Mouse (Mus musculus) forebrain, embryonic 11.5 days (tissue): ENCODE results near the gene Myo10. TPM values are rescaled to one million over a fixed set of nuclear protein-coding genes. Genes with fewer than 3 reads are reported as not detected.

Experiments
- ATAC-seq: fragments of 200-750 bp; cut with Nextera tagmentation; replicated peaks from 2 replicates; pipeline ENCODE4 v1.8.0; 2017; ENCODE audit warnings: moderate TSS enrichment; ENCODE audit not compliant: low FRiP score
- DNase-seq: peaks from one replicate; pipeline ENCODE4 v3.0.0-alpha.2; 2017; ENCODE audit warnings: low spot score
- H3K27ac ChIP-seq: fragments of 300-500 bp; sonication (generic); 2 replicates; pipeline ENCODE4 v1.5.1; 2014; ENCODE audit warnings: low read depth, low read length
- H3K27me3 ChIP-seq: fragments of 300-500 bp; sonication (generic); 2 replicates; pipeline ENCODE4 v1.6.1; 2014; ENCODE audit warnings: mild to moderate bottlenecking, low read length, mixed read lengths; ENCODE audit not compliant: control insufficient read depth, insufficient read depth
- H3K36me3 ChIP-seq: fragments of 300-500 bp; sonication (generic); 2 replicates; pipeline ENCODE4 v1.6.1; 2014; ENCODE audit warnings: mild to moderate bottlenecking, low read length, moderate library complexity, mixed read lengths; ENCODE audit not compliant: control insufficient read depth, insufficient read depth
- H3K4me1 ChIP-seq: fragments of 300-500 bp; sonication (generic); replicated peaks from 2 replicates; pipeline ENCODE4 v1.6.1; 2014; ENCODE audit warnings: low read length, mixed read lengths; ENCODE audit not compliant: control insufficient read depth, insufficient read depth
- H3K4me2 ChIP-seq: fragments of 300-500 bp; sonication (generic); 2 replicates; pipeline ENCODE4 v1.6.1; 2014; ENCODE audit warnings: low read depth, mild to moderate bottlenecking, low read length, moderate library complexity, mixed read lengths; ENCODE audit not compliant: severe bottlenecking
- H3K4me3 ChIP-seq: fragments of 300-500 bp; sonication (generic); 2 replicates; pipeline ENCODE4 v1.5.1; 2014; ENCODE audit warnings: low read depth, low read length
- H3K9ac ChIP-seq: fragments of 300-500 bp; sonication (generic); 2 replicates; pipeline ENCODE4 v1.6.1; 2014; ENCODE audit warnings: low read length
- H3K9me3 ChIP-seq: fragments of 300-500 bp; sonication (generic); 2 replicates; pipeline ENCODE4 v1.6.1; 2016; ENCODE audit warnings: low read length, mixed read lengths; ENCODE audit not compliant: control insufficient read depth
- WGBS: fragments of 180-500 bp; shearing (Covaris S2); extraction: QIAGEN DNeasy Blood & Tissue Kit; methylation state at CpG from one replicate; pipeline ENCODE4 v1.1.7; 2014; 5-methylcytosine and 5-hydroxymethylcytosine counted together
- polyA plus RNA-seq: library from polyadenylated mRNA; unstranded; fragments of >200 nt; fragmentation: Nextera tagmentation; extraction: Ambion mirVana; gene quantifications from 2 replicates; pipeline ENCODE4 v1.2.1, GENCODE M21; 2014

Gene Myo10
- polyA plus RNA-seq, 1 experiment from 2014 or later, result 72.6 TPM

GRCm38 (mm10) chr15:25808677-25809460 is 186.5 kb downstream of the Myo10 start:
- no peak for ATAC-seq
- H3K9me3 ChIP-seq, result no peaks in the 10 kb centered on the region
- peaks cover 53% of the 10 kb centered on the region for H3K36me3 ChIP-seq
- H3K4me1 ChIP-seq, result no peaks in the 10 kb centered on the region
- H3K27me3 ChIP-seq, result no peaks in the 10 kb centered on the region
- WGBS, result 92% methylated on average over 20 of the region's 20 CpGs
- H3K4me3 ChIP-seq, result no peak overlapping the region
- no peak for DNase-seq
- H3K27ac ChIP-seq, result no peak overlapping the region
- no peak overlapping the region for H3K4me2 ChIP-seq
- no peak overlapping the region for H3K9ac ChIP-seq

GRCm38 (mm10) chr15:25809669-25810068 is 187.3 kb downstream of the Myo10 start:
- H3K36me3 ChIP-seq, result peaks cover 52% of the 10 kb centered on the region

GRCm38 (mm10) chr15:25811834-25812250 is 189.5 kb downstream of the Myo10 start:
- peaks cover 49% of the 10 kb centered on the region for H3K36me3 ChIP-seq
- H3K9ac ChIP-seq, result no peak overlapping the region

More at GRCm38 (mm10) chr15:25809669-25810068, 187.3 kb downstream of the Myo10 start:
- H3K27ac ChIP-seq, result no peak overlapping the region
- no peak overlapping the region for H3K4me2 ChIP-seq
- no peak overlapping the region for H3K4me3 ChIP-seq
- H3K9me3 ChIP-seq, result no peaks in the 10 kb centered on the region; the same call in 1 of the 2 replicates
- 95% methylated on average over 6 of the region's 6 CpGs for WGBS
- no peaks in the 10 kb centered on the region for H3K4me1 ChIP-seq
- H3K9ac ChIP-seq, result no peak overlapping the region
- ATAC-seq (no peak), DNase-seq (no peak)
- no peaks in the 10 kb centered on the region for H3K27me3 ChIP-seq

GRCm38 (mm10) chr15:25812479-25812878 is 190.2 kb downstream of the Myo10 start:
- H3K4me1 ChIP-seq, result no peaks in the 10 kb centered on the region
- H3K4me3 ChIP-seq, result no peak overlapping the region
- DNase-seq (no peak), ATAC-seq (no peak)
- no peak overlapping the region for H3K9ac ChIP-seq
- no peak overlapping the region for H3K27ac ChIP-seq
- peaks cover 45% of the 10 kb centered on the region for H3K36me3 ChIP-seq
- no peaks in the 10 kb centered on the region; the same call in 1 of the 2 replicates for H3K9me3 ChIP-seq
- H3K27me3 ChIP-seq, result no peaks in the 10 kb centered on the region
- 84% methylated on average over 12 of the region's 12 CpGs for WGBS
- no peak overlapping the region for H3K4me2 ChIP-seq

More at GRCm38 (mm10) chr15:25811834-25812250, 189.5 kb downstream of the Myo10 start:
- Histone ChIP-seq H3K4me1 (no peaks in the 10 kb centered on the region), H3K27ac (no peak overlapping the region), H3K9me3 (no peaks in the 10 kb centered on the region; the same call in 1 of the 2 replicates), H3K4me3 (no peak overlapping the region), H3K27me3 (no peaks in the 10 kb centered on the region), H3K4me2 (no peak overlapping the region)
- 92% methylated on average over 11 of the region's 11 CpGs for WGBS
- ATAC-seq (no peak), DNase-seq (no peak)

GRCm38 (mm10) chr15:25814535-25814934 is 192.2 kb downstream of the Myo10 start:
- peaks cover 38% of the 10 kb centered on the region for H3K36me3 ChIP-seq

GRCm38 (mm10) chr15:25817191-25817590 is 194.9 kb downstream of the Myo10 start:
- no peaks in the 10 kb centered on the region for H3K27me3 ChIP-seq
- DNase-seq (no peak), ATAC-seq (no peak)
- H3K9ac ChIP-seq, result no peak overlapping the region
- H3K4me2 ChIP-seq, result no peak overlapping the region
- 94% methylated on average over 2 of the region's 2 CpGs for WGBS
- peaks cover 18% of the 10 kb centered on the region for H3K36me3 ChIP-seq
- H3K4me3 ChIP-seq, result no peak overlapping the region
- no peak overlapping the region for H3K27ac ChIP-seq
- no peaks in the 10 kb centered on the region; the same call in 1 of the 2 replicates for H3K9me3 ChIP-seq
- H3K4me1 ChIP-seq, result no peaks in the 10 kb centered on the region

More at GRCm38 (mm10) chr15:25814535-25814934, 192.2 kb downstream of the Myo10 start:
- no peak overlapping the region for H3K4me2 ChIP-seq
- H3K9ac ChIP-seq, result no peak overlapping the region
- H3K4me3 ChIP-seq, result no peak overlapping the region
- H3K27ac ChIP-seq, result no peak overlapping the region
- WGBS, result 84% methylated on average over 3 of the region's 3 CpGs
- no peaks in the 10 kb centered on the region for H3K27me3 ChIP-seq
- DNase-seq (no peak), ATAC-seq (no peak)
- no peaks in the 10 kb centered on the region; the same call in 1 of the 2 replicates for H3K9me3 ChIP-seq
- no peaks in the 10 kb centered on the region for H3K4me1 ChIP-seq

GRCm38 (mm10) chr15:25821981-25822380 is 199.7 kb downstream of the Myo10 start:
- H3K36me3 ChIP-seq, result no peaks in the 10 kb centered on the region
- no peaks in the 10 kb centered on the region for H3K9me3 ChIP-seq
- H3K4me3 ChIP-seq, result no peak overlapping the region
- H3K4me2 ChIP-seq, result no peak overlapping the region
- ATAC-seq (no peak), DNase-seq (no peak)
- no peak overlapping the region for H3K9ac ChIP-seq
- no peaks in the 10 kb centered on the region for H3K27me3 ChIP-seq
- no peak overlapping the region for H3K27ac ChIP-seq
- no peaks in the 10 kb centered on the region for H3K4me1 ChIP-seq

- H3K36me3 ChIP-seq, result no peaks in the 10 kb centered on the region
- H3K27me3 ChIP-seq, result no peaks in the 10 kb centered on the region
- no peaks in the 10 kb centered on the region for H3K9me3 ChIP-seq
- no peak for ATAC-seq
- DNase-seq, result no peak
- WGBS, result 60% methylated on average over 3 of the region's 3 CpGs
- no peak overlapping the region for H3K4me2 ChIP-seq
- H3K4me1 ChIP-seq, result no peaks in the 10 kb centered on the region
- no peak overlapping the region for H3K27ac ChIP-seq
- no peak overlapping the region for H3K4me3 ChIP-seq
- H3K9ac ChIP-seq, result no peak overlapping the region
Observed at GRCm38 (mm10) chr15:25822656-25823055, 200.3 kb downstream of the Myo10 start.

- Histone ChIP-seq H3K9me3 (no peaks in the 10 kb centered on the region), H3K4me1 (no peaks in the 10 kb centered on the region), H3K27me3 (no peaks in the 10 kb centered on the region), H3K36me3 (no peaks in the 10 kb centered on the region), H3K4me3 (no peak overlapping the region), H3K27ac (no peak overlapping the region), H3K9ac (no peak overlapping the region), H3K4me2 (no peak overlapping the region)
- no peak for ATAC-seq
- WGBS, result 88% methylated on average over 8 of the region's 8 CpGs
- no peak for DNase-seq
Observed at GRCm38 (mm10) chr15:25826531-25826961, 204.2 kb downstream of the Myo10 start.
